In the genomic region with DNA sequence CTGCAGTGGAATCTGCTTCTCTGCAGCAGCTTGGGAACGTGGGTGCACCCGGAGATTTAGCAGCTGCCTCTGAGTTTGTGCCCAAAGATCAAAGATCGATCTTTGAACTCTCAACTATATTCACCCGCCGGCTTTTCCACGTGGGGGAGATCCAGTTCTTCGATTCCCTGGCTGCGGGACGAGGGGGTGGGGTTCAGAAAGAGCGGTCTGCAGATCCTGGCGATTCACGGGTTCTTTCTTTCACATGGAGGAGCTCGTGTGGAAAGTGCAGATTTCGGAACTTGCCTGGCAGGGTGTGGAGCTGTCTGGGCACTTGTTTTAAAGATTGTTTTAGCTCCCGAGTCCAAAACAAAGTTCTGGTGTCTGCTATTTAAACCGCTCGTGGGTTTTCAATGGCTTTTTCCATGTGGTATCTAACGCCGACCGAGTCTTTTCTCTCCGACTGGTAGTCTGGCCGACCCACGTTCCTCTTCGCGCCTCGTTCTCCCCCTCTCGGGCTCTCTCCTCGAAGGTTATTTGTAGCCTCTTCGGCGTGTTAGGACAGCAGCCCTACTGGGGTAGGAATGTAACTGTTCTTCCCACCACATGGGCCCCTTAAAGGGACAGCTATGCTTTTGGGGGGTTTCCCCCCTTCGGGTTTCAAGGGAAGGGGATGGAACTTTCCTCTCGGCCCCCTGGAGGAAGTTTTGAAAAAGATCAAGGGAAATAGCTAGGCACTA, we compare ENCODE assay signal across 8 mouse cellular contexts. TPM values are rescaled to one million over a fixed set of nuclear protein-coding genes. Genes with fewer than 3 reads are reported as not detected.
A peak's percentile ranks its signal among the peaks of the same experiment; 100 is the strongest.
DNase-seq lines count a peak whose midpoint lies in the region; ATAC-seq and TF ChIP-seq lines count a peak whose summit lies in the region.

No protein-coding gene starts in this region.

- TF ChIP-seq CTCF in lung, embryonic 14.5 days (IDR thresholded peaks at IDR 0.05; ENCODE audit: low read depth): peak; percentile 48
- no peak for TF ChIP-seq CTCF in olfactory bulb, adult 2 months (IDR thresholded peaks at IDR 0.05; ENCODE audit: insufficient read depth, low read depth, low read length)

- H3K9ac ChIP-seq in kidney, embryonic 14.5 days (ENCODE audit: low read depth, low read length): peak overlapping the region; percentile 82
- H3K9ac ChIP-seq in lung, embryonic 14.5 days: peak overlapping the region; percentile 84

- peak overlapping the region; percentile 95 for H3K27ac ChIP-seq in heart, embryonic 10.5 days
- peak overlapping the region; percentile 93 for H3K27ac ChIP-seq in kidney, embryonic 14.5 days (ENCODE audit: low read depth, low read length)
- peak overlapping the region; percentile 97 for H3K27ac ChIP-seq in lung, embryonic 14.5 days (ENCODE audit: low read depth)
- 0 out of 2 replicates have a peak overlapping the region, but pooled peaks have one; percentile 11 for H3K27ac ChIP-seq in olfactory bulb, adult 2 months (ENCODE audit: insufficient read depth, low read depth, low read length)

- DNase-seq in left cerebral cortex, adult 18-20 months (ENCODE audit: low spot score in 2 of 2): peak; percentile 23 to 53
- DNase-seq in left cerebral cortex, adult 11 months (ENCODE audit: low spot score): no peak
- peak; percentile 62 for DNase-seq in brain, adult 2 months (ENCODE audit: low read depth, low spot score)
- DNase-seq in heart, embryonic 10.5 days (ENCODE audit: low spot score): peak; percentile 84
- DNase-seq in lung, embryonic 14.5 days: peak; percentile 85
- no peak for DNase-seq in spleen, postnatal 14 days (ENCODE audit: low spot score in 2 of 2)

- under 1% methylated on average over 32 of the region's 32 CpGs for WGBS in heart, embryonic 10.5 days
- WGBS in kidney, embryonic 14.5 days: under 1% methylated on average over 32 of the region's 32 CpGs
- WGBS in lung, embryonic 14.5 days: under 1% methylated on average over 32 of the region's 32 CpGs
- WGBS in olfactory bulb, adult 2 months: under 1% methylated on average over 32 of the region's 32 CpGs

- no peaks in the 10 kb centered on the region for H3K9me3 ChIP-seq in heart, embryonic 10.5 days
- H3K9me3 ChIP-seq in kidney, embryonic 14.5 days (ENCODE audit: control insufficient read depth, low read length): peaks cover 3% of the 10 kb centered on the region; the same call in 1 of the 2 replicates
- H3K9me3 ChIP-seq in lung, embryonic 14.5 days (ENCODE audit: low read depth, low read length): no peaks in the 10 kb centered on the region

- H3K36me3 ChIP-seq in heart, embryonic 10.5 days: no peaks in the 10 kb centered on the region
- H3K36me3 ChIP-seq in kidney, embryonic 14.5 days (ENCODE audit: control insufficient read depth, insufficient read depth, low read length): no peaks in the 10 kb centered on the region
- no peaks in the 10 kb centered on the region for H3K36me3 ChIP-seq in lung, embryonic 14.5 days (ENCODE audit: insufficient read depth)

- TF ChIP-seq POLR2A in olfactory bulb, adult 2 months (IDR thresholded peaks at IDR 0.05; ENCODE audit: insufficient read depth, low read depth, low read length): no peak

- H3K4me1 ChIP-seq in heart, embryonic 10.5 days: peaks cover 61% of the 10 kb centered on the region
- H3K4me1 ChIP-seq in kidney, embryonic 14.5 days (ENCODE audit: control insufficient read depth, insufficient read depth, low read length): peaks cover 31% of the 10 kb centered on the region
- peaks cover 27% of the 10 kb centered on the region for H3K4me1 ChIP-seq in lung, embryonic 14.5 days (ENCODE audit: insufficient read depth)
- H3K4me1 ChIP-seq in olfactory bulb, adult 2 months (ENCODE audit: control insufficient read depth, insufficient read depth, low read length): peaks cover 23% of the 10 kb centered on the region

- H3K4me2 ChIP-seq in kidney, embryonic 14.5 days (replicated peaks; ENCODE audit: low read depth, low read length): peak overlapping the region; percentile 90
- peak overlapping the region; percentile 88 for H3K4me2 ChIP-seq in lung, embryonic 14.5 days

- no peaks in the 10 kb centered on the region for H3K27me3 ChIP-seq in heart, embryonic 10.5 days (ENCODE audit: insufficient read depth, poor library complexity, severe bottlenecking)
- no peaks in the 10 kb centered on the region for H3K27me3 ChIP-seq in kidney, embryonic 14.5 days (ENCODE audit: control insufficient read depth, insufficient read depth, low read length)
- H3K27me3 ChIP-seq in lung, embryonic 14.5 days (ENCODE audit: insufficient read depth, low read length): no peaks in the 10 kb centered on the region

- peak overlapping the region; percentile 85 for H3K4me3 ChIP-seq in heart, embryonic 10.5 days
- H3K4me3 ChIP-seq in kidney, embryonic 14.5 days (ENCODE audit: low read length): peak overlapping the region; percentile 72
- H3K4me3 ChIP-seq in lung, embryonic 14.5 days (ENCODE audit: low read depth, low read length): peak overlapping the region; percentile 80
- H3K4me3 ChIP-seq in olfactory bulb, adult 2 months (ENCODE audit: insufficient read depth, low read depth, low read length): peak overlapping the region; percentile 75

- 0 out of 2 replicates have a peak, but pooled peaks have one; percentile 14 for ATAC-seq in kidney, embryonic 14.5 days (ENCODE audit: low FRiP score, low TSS enrichment)
- peak; percentile 61 for ATAC-seq in lung, embryonic 14.5 days (ENCODE audit: insufficient read depth)

RNA-seq across cellular contexts. Expression of gene Lrp4, which starts 1.5 kb away (rescaled TPM):
- 10 to 100 TPM; 21.0 to 23.1 TPM for total RNA-seq in left cerebral cortex, adult 18-20 months (2021)
- polyA plus RNA-seq in heart, embryonic 10.5 days (2016; fragmentation: Nextera tagmentation; extraction: Ambion mirVana): 4.6 and 5.7 TPM in 2 replicates
- polyA plus RNA-seq in kidney, embryonic 14.5 days (2014; fragmentation: Nextera tagmentation; extraction: Ambion mirVana): 6.5 and 8.0 TPM in 2 replicates
- polyA plus RNA-seq in lung, embryonic 14.5 days (2014; fragmentation: Nextera tagmentation; extraction: Ambion mirVana): 7.6 TPM in 2 replicates
- polyA plus RNA-seq in olfactory bulb, adult 2 months (2012; ENCODE audit: insufficient read depth, insufficient read length, low replicate concordance, missing spikeins): not detected in 2 replicates

RNA-seq across cellular contexts. Expression of gene 1110051M20Rik, which starts 14.3 kb away (rescaled TPM):
- total RNA-seq in left cerebral cortex, adult 18-20 months (2021): 100 to 1,000 TPM in 1 of 2 experiments, 10 to 100 TPM in 1; 92.1 to 103 TPM
- polyA plus RNA-seq in heart, embryonic 10.5 days (2016; fragmentation: Nextera tagmentation; extraction: Ambion mirVana): 43.2 and 50.1 TPM in 2 replicates
- 65.9 and 73.3 TPM in 2 replicates for polyA plus RNA-seq in kidney, embryonic 14.5 days (2014; fragmentation: Nextera tagmentation; extraction: Ambion mirVana)
- polyA plus RNA-seq in lung, embryonic 14.5 days (2014; fragmentation: Nextera tagmentation; extraction: Ambion mirVana): 73.3 and 73.4 TPM in 2 replicates
- not detected in 2 replicates for polyA plus RNA-seq in olfactory bulb, adult 2 months (2012; ENCODE audit: insufficient read depth, insufficient read length, low replicate concordance, missing spikeins)

Comparison
In these comparisons a context has a peak if more than half of its experiments do, and no peak if none do; other contexts are left out.
1. DNase-seq: peak in left cerebral cortex, adult 18-20 months (2 of 2), brain, adult 2 months (single experiment), heart, embryonic 10.5 days (single experiment) and lung, embryonic 14.5 days (single experiment); none in left cerebral cortex, adult 11 months (single experiment) and spleen, postnatal 14 days (0 of 2).
2. H3K27ac ChIP-seq: peak in every context shown above with its lines; median percentile 97 in lung, embryonic 14.5 days; 95 in heart, embryonic 10.5 days; 93 in kidney, embryonic 14.5 days; 11 in olfactory bulb, adult 2 months.
3. Peak in every context shown above with its lines, with median percentiles within 50 percentile points of each other: H3K4me3 ChIP-seq.